In the genomic region with DNA sequence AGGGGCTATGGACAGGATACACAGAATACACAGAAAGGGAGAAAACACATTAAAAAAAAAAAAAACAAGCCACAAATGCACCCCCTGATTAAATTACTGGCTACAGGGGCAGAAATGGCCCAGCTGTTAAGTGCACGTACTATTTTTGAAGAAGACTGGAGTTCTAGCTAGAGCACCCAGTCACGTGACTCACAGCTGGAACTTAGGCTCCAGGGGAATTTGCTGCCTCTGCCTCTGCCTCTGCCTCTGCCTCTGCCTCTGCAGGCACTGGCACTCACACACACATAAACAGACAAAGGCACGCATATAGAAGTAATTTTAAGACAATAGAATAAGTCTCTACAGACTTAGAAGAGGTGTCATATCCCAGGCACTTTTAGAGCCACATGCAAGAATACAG, we compare ENCODE assay signal across 21 mouse cellular contexts.
DNase-seq lines count a peak whose midpoint lies in the region; ATAC-seq and TF ChIP-seq lines count a peak whose summit lies in the region.
"Had no signal": no experiment of that assay in that cellular context is flagged by ENCODE, and none has a peak within 500 bp of the region (broad histone marks: within the 10 kb centered on the region; RNA-seq: fewer than 3 reads in every experiment).

No protein-coding gene starts in this region.

- H3K36me3 ChIP-seq in forebrain, embryonic 15.5 days = no peaks in the 10 kb centered on the region
- no peaks in the 10 kb centered on the region for H3K36me3 ChIP-seq in forebrain, embryonic 10.5 days (replicated peaks)
- no peaks in the 10 kb centered on the region for H3K36me3 ChIP-seq in neural tube, embryonic 13.5 days
- H3K36me3 ChIP-seq: embryonic facial prominence, embryonic 13.5 days; limb, embryonic 15.5 days; liver, embryonic 15.5 days had no signal

- no peak overlapping the region for H3K4me3 ChIP-seq in forebrain, embryonic 15.5 days
- no peak overlapping the region for H3K4me3 ChIP-seq in forebrain, embryonic 10.5 days
- no peak overlapping the region for H3K4me3 ChIP-seq in neural tube, embryonic 13.5 days
- H3K4me3 ChIP-seq in layer of hippocampus, adult 2 months = no peak overlapping the region; the same call in 1 of the 2 replicates
- H3K4me3 ChIP-seq: embryonic facial prominence, embryonic 13.5 days; limb, embryonic 15.5 days; liver, embryonic 15.5 days; megakaryocyte, embryonic 14.5 days had no signal

- H3K9me3 ChIP-seq in forebrain, embryonic 15.5 days = no peaks in the 10 kb centered on the region
- H3K9me3 ChIP-seq in forebrain, embryonic 10.5 days = no peaks in the 10 kb centered on the region; the same call in 1 of the 2 replicates
- H3K9me3 ChIP-seq in neural tube, embryonic 13.5 days = no peaks in the 10 kb centered on the region
- H3K9me3 ChIP-seq: embryonic facial prominence, embryonic 13.5 days; limb, embryonic 15.5 days; liver, embryonic 15.5 days had no signal

- no peaks in the 10 kb centered on the region for H3K27me3 ChIP-seq in forebrain, embryonic 15.5 days
- peaks cover 3% of the 10 kb centered on the region; the same call in 1 of the 2 replicates for H3K27me3 ChIP-seq in forebrain, embryonic 10.5 days (ENCODE audit: poor library complexity, severe bottlenecking)
- no peaks in the 10 kb centered on the region for H3K27me3 ChIP-seq in neural tube, embryonic 13.5 days
- H3K27me3 ChIP-seq: CH12.LX; embryonic facial prominence, embryonic 13.5 days; limb, embryonic 15.5 days; liver, embryonic 15.5 days; megakaryocyte, embryonic 14.5 days had no signal

- TF ChIP-seq CTCF in layer of hippocampus, adult 2 months (conservative IDR thresholded peaks at IDR 0.05) = no peak

- no peak overlapping the region for H3K9ac ChIP-seq in forebrain, embryonic 15.5 days (replicated peaks)
- H3K9ac ChIP-seq in neural tube, embryonic 13.5 days = no peak overlapping the region
- H3K9ac ChIP-seq: embryonic facial prominence, embryonic 13.5 days; limb, embryonic 15.5 days; liver, embryonic 15.5 days had no signal

- peak overlapping the region; percentile 29 for H3K27ac ChIP-seq in forebrain, embryonic 15.5 days (replicated peaks)
- no peak overlapping the region for H3K27ac ChIP-seq in forebrain, embryonic 10.5 days
- H3K27ac ChIP-seq in neural tube, embryonic 13.5 days (replicated peaks) = peak overlapping the region; percentile 39
- H3K27ac ChIP-seq in layer of hippocampus, adult 2 months = no peak overlapping the region
- H3K27ac ChIP-seq: embryonic facial prominence, embryonic 13.5 days; limb, embryonic 15.5 days; liver, embryonic 15.5 days had no signal

- H3K4me1 ChIP-seq in forebrain, embryonic 15.5 days = peaks cover 21% of the 10 kb centered on the region
- H3K4me1 ChIP-seq in forebrain, embryonic 10.5 days = peaks cover 20% of the 10 kb centered on the region
- H3K4me1 ChIP-seq in neural tube, embryonic 13.5 days (replicated peaks) = peaks cover 18% of the 10 kb centered on the region
- H3K4me1 ChIP-seq: liver, embryonic 15.5 days had no signal

- no peak overlapping the region for H3K4me2 ChIP-seq in forebrain, embryonic 15.5 days (replicated peaks)
- H3K4me2 ChIP-seq in neural tube, embryonic 13.5 days = no peak overlapping the region
- H3K4me2 ChIP-seq: embryonic facial prominence, embryonic 13.5 days; limb, embryonic 15.5 days; liver, embryonic 15.5 days had no signal

- 54% methylated on average over 3 of the region's 3 CpGs for WGBS in forebrain, embryonic 15.5 days
- 88% methylated on average over 3 of the region's 3 CpGs for WGBS in forebrain, embryonic 10.5 days
- WGBS in neural tube, embryonic 13.5 days = 65% methylated on average over 3 of the region's 3 CpGs

- no peak for DNase-seq in forebrain, embryonic 10.5 days (ENCODE audit: extremely low spot score, low spot score)
- peak; percentile 37 for DNase-seq in kidney, postnatal 14 days
- no peak for DNase-seq in kidney, adult 9 months
- DNase-seq in neural tube, embryonic 10.5 days (ENCODE audit: extremely low spot score, low spot score) = no peak
- no peak for DNase-seq in embryo, embryonic 11 days
- DNase-seq in layer of hippocampus, adult 2 months (ENCODE audit: low spot score in 2 of 2) = no peak
- DNase-seq: adrenal gland, postnatal 14 days; cerebellum, adult 11 months; cerebellum, postnatal 10 days; gastrocnemius, postnatal 36 days; right cerebral cortex, postnatal 14 days; spleen, adult 18-20 months; thymus, postnatal 36 days had no signal

- ATAC-seq in forebrain, embryonic 15.5 days (replicated peaks) = 0 out of 2 replicates have a peak, but pooled peaks have one; percentile 4
- ATAC-seq in neural tube, embryonic 13.5 days (ENCODE audit: low read depth) = no peak
- ATAC-seq: lung, postnatal 0 days had no signal

Comparison
In these comparisons a context has a peak if more than half of its experiments do, and no peak if none do; other contexts are left out.
1. H3K27ac ChIP-seq: peak in forebrain, embryonic 15.5 days (single experiment) and neural tube, embryonic 13.5 days (single experiment); none in forebrain, embryonic 10.5 days (single experiment) and layer of hippocampus, adult 2 months (single experiment).